Mouse (Mus musculus) brown adipose tissue, adult 24 weeks (tissue): ENCODE measurements around the gene Nrn1l. TPM values are rescaled to one million over a fixed set of nuclear protein-coding genes. Genes with fewer than 3 reads are reported as not detected.
A peak's percentile ranks its signal among the peaks of the same experiment; 100 is the strongest.

Source experiments
- H3K27ac ChIP-seq: fragments of 200-500 bp; replicated peaks from 2 replicates; pipeline ENCODE4 v1.5.1; 2012; ENCODE audit warnings: low read depth, mild to moderate bottlenecking, low read length
- H3K4me1 ChIP-seq: fragments of 200-500 bp; 2 replicates; pipeline ENCODE4 v1.6.1; 2012; ENCODE audit warnings: low read length, mixed read lengths; ENCODE audit not compliant: control insufficient read depth, insufficient read depth, insufficient read length
- H3K4me3 ChIP-seq: fragments of 200-500 bp; 2 replicates; pipeline ENCODE4 v1.5.1; 2012; ENCODE audit warnings: low read depth, mild to moderate bottlenecking, low read length, moderate library complexity; ENCODE audit not compliant: insufficient read depth
- polyA plus RNA-seq: library from polyadenylated mRNA; stranded (reverse); fragments of >200 nt; gene quantifications from 2 replicates; pipeline ENCODE4 v1.2.4, GENCODE M21; 2012; ENCODE audit not compliant: missing spikeins, insufficient read depth, insufficient read length

The Nrn1l gene
- polyA plus RNA-seq, 1 experiment = not detected

GRCm38 (mm10) chr8:105932525-105932924, 39.2 kb downstream of the Nrn1l start:
- H3K4me1 ChIP-seq = no peaks in the 10 kb centered on the region; the same call in 1 of the 2 replicates
- H3K27ac ChIP-seq = no peak overlapping the region
- H3K4me3 ChIP-seq = no peak overlapping the region

- no peak within 1 kb of the TSS for H3K27ac ChIP-seq
- H3K4me1 ChIP-seq = no peaks in the 10 kb centered on the region; the same call in 1 of the 2 replicates
- H3K4me3 ChIP-seq = no peak within 1 kb of the TSS
These were observed 40.4 kb downstream of the Nrn1l start, which contains the start of gene Ctrl for GRCm38 (mm10) chr8:105933762-105934161. Gene Ctrl (minus strand): TSS chr8:105933862.

- Histone ChIP-seq H3K4me1 (no peaks in the 10 kb centered on the region; the same call in 1 of the 2 replicates), H3K4me3 (no peak overlapping the region), H3K27ac (no peak overlapping the region)
These were observed 41.7 kb downstream of the Nrn1l start for GRCm38 (mm10) chr8:105935105-105935504.

- H3K27ac ChIP-seq = peak overlapping the region; percentile 20; the same call in 1 of the 2 replicates
- no peaks in the 10 kb centered on the region; the same call in 1 of the 2 replicates for H3K4me1 ChIP-seq
- H3K4me3 ChIP-seq = peak overlapping the region; percentile 48; the same call in 1 of the 2 replicates
These were observed 42.7 kb downstream of the Nrn1l start for GRCm38 (mm10) chr8:105935863-105936603.

- peak overlapping the region; percentile 80 for H3K4me3 ChIP-seq
- H3K4me1 ChIP-seq = no peaks in the 10 kb centered on the region; the same call in 1 of the 2 replicates
- H3K27ac ChIP-seq = peak overlapping the region; percentile 87
These were observed 43.6 kb downstream of the Nrn1l start for GRCm38 (mm10) chr8:105936866-105937475.

GRCm38 (mm10) chr8:105937496-105938305, 44.3 kb downstream of the Nrn1l start:
- Histone ChIP-seq H3K4me1 (no peaks in the 10 kb centered on the region; the same call in 1 of the 2 replicates), H3K4me3 (peak overlapping the region; percentile 80), H3K27ac (peak overlapping the region; percentile 87)

- Histone ChIP-seq H3K4me1 (no peaks in the 10 kb centered on the region; the same call in 1 of the 2 replicates), H3K4me3 (peak within 1 kb of the TSS; percentile 80), H3K27ac (peak within 1 kb of the TSS; percentile 87)
These were observed 44.9 kb downstream of the Nrn1l start, which contains the start of gene Psmb10 for GRCm38 (mm10) chr8:105938306-105938669. Gene Psmb10 (minus strand): TSS chr8:105938444.

- Histone ChIP-seq H3K4me1 (no peaks in the 10 kb centered on the region), H3K27ac (no peak overlapping the region), H3K4me3 (no peak overlapping the region)
These were observed 48.7 kb downstream of the Nrn1l start for GRCm38 (mm10) chr8:105942026-105942425.

GRCm38 (mm10) chr8:105942542-105942941, 49.2 kb downstream of the Nrn1l start:
- no peak overlapping the region for H3K27ac ChIP-seq
- H3K4me3 ChIP-seq = no peak overlapping the region
- no peaks in the 10 kb centered on the region for H3K4me1 ChIP-seq

- no peak within 1 kb of the TSS for H3K4me3 ChIP-seq
- no peaks in the 10 kb centered on the region for H3K4me1 ChIP-seq
- H3K27ac ChIP-seq = no peak within 1 kb of the TSS
These were observed 50.0 kb downstream of the Nrn1l start, which contains the start of gene Lcat for GRCm38 (mm10) chr8:105943321-105943739. Gene Lcat (minus strand): TSS chr8:105943382.

Other genes with a start within 250 kb of the Nrn1l start
- not detected in 2 replicates for gene Carmil2, start 207.3 kb upstream of the Nrn1l start, polyA plus RNA-seq
- gene Acd, start 192.5 kb upstream of the Nrn1l start, polyA plus RNA-seq = 12.3 and 15.9 TPM in 2 replicates
- 10.2 and 10.6 TPM in 2 replicates for gene Pard6a, start 192.4 kb upstream of the Nrn1l start, polyA plus RNA-seq
- 0.87 TPM in 1 of 2 replicates, not detected in the other for gene 4933405L10Rik, start 185.9 kb upstream of the Nrn1l start, polyA plus RNA-seq
- 0.52 TPM in 1 of 2 replicates, not detected in the other for gene Enkd1, start 185.4 kb upstream of the Nrn1l start, polyA plus RNA-seq
- 4.0 and 4.1 TPM in 2 replicates for gene Gfod2, start 134.9 kb upstream of the Nrn1l start, polyA plus RNA-seq
- gene Ranbp10, start 66.2 kb upstream of the Nrn1l start, polyA plus RNA-seq = 7.5 and 7.6 TPM in 2 replicates
- not detected in 2 replicates for gene Tsnaxip1, start 65.8 kb upstream of the Nrn1l start, polyA plus RNA-seq
- 1.4 and 3.5 TPM in 2 replicates for gene Cenpt, start 40.3 kb upstream of the Nrn1l start, polyA plus RNA-seq
- gene Thap11, start 38.4 kb upstream of the Nrn1l start, polyA plus RNA-seq = 9.3 and 15.4 TPM in 2 replicates
- gene Nutf2, start 33.0 kb upstream of the Nrn1l start, polyA plus RNA-seq = 5.0 TPM in 1 of 2 replicates, not detected in the other
- gene Edc4, start 12.7 kb upstream of the Nrn1l start, polyA plus RNA-seq = 6.2 and 8.6 TPM in 2 replicates
- 15.8 and 18.0 TPM in 2 replicates for gene Pskh1, start 6.9 kb downstream of the Nrn1l start, polyA plus RNA-seq
- not detected in 2 replicates for gene Ctrl, start 40.3 kb downstream of the Nrn1l start, polyA plus RNA-seq
- gene Psmb10, start 44.9 kb downstream of the Nrn1l start, polyA plus RNA-seq = 50.1 and 59.6 TPM in 2 replicates
- gene Lcat, start 49.8 kb downstream of the Nrn1l start, polyA plus RNA-seq = not detected in 2 replicates
- 5.8 and 11.4 TPM in 2 replicates for gene Slc12a4, start 72.5 kb downstream of the Nrn1l start, polyA plus RNA-seq
- not detected in 2 replicates for gene Dpep3, start 85.9 kb downstream of the Nrn1l start, polyA plus RNA-seq
- gene Dus2, start 97.8 kb downstream of the Nrn1l start, polyA plus RNA-seq = 11.8 and 12.8 TPM in 2 replicates
- gene Dpep2nb, start 112.4 kb downstream of the Nrn1l start, polyA plus RNA-seq = not detected in 2 replicates
- gene Ddx28, start 118.3 kb downstream of the Nrn1l start, polyA plus RNA-seq = 7.1 TPM in 2 replicates
- gene Nfatc3, start 165.3 kb downstream of the Nrn1l start, polyA plus RNA-seq = 17.4 and 28.2 TPM in 2 replicates
- gene Esrp2, start 243.4 kb downstream of the Nrn1l start, polyA plus RNA-seq = 0.63 and 1.5 TPM in 2 replicates